Mouse (Mus musculus) olfactory bulb, adult 2 months (tissue): ENCODE measurements around the gene Gm45623.

Experiments
- CTCF ChIP-seq: fragments of 200-500 bp; IDR thresholded peaks from 2 replicates; pipeline ENCODE4 v1.5.1; 2012; ENCODE audit warnings: low read depth, mild to moderate bottlenecking, low read length, moderate library complexity; ENCODE audit not compliant: insufficient read depth
- POLR2A ChIP-seq: fragments of 200-500 bp; IDR thresholded peaks from 2 replicates; pipeline ENCODE4 v1.6.1; 2012; ENCODE audit warnings: mild to moderate bottlenecking, low read depth, low read length, moderate library complexity; ENCODE audit not compliant: insufficient read depth

DNA sequence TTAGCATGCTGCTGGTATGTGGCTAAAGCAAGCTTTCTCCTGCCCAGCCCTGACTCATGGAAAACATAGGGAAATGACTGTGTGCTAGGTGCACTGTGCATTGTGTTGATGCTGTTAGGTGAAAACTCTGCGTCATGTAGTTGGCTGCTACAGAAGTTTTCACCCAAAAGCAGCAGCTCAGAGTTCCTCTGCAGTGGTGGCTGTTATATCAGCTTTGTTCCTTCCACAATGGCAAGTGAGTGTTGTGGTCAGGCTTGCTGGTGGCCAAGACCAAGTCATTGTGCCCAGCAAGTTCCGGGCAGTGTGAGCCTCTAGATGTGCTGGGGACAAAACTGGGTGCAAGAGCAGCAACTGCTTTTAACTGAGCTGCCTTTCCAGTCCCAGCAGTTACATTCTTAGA lies 41.4 kb downstream of the Gm45623 start:
- TF ChIP-seq CTCF (no peak), POLR2A (no peak)
